Mouse (Mus musculus): ENCODE measurements around the gene Lbr. TPM values are rescaled to one million over a fixed set of nuclear protein-coding genes. Genes with fewer than 3 reads are reported as not detected.
A peak's percentile ranks its signal among the peaks of the same experiment; 100 is the strongest.

The Lbr gene
- total and polyA plus RNA-seq, 2 experiments from 2014 or later, result 20.3 to 22.1 TPM

- Histone ChIP-seq H3K4me2 (ENCODE audit: low read depth, low read length, poor library complexity, severe bottlenecking) (no peak overlapping the region), H3K27ac (ENCODE audit: low read depth, low read length) (no peak overlapping the region), H3K36me3 (ENCODE audit: insufficient read depth, low read length) (no peaks in the 10 kb centered on the region), H3K4me3 (ENCODE audit: low read depth, low read length) (no peak overlapping the region), H3K4me1 (ENCODE audit: insufficient read depth, low read length) (0 out of 2 replicates have a peak, but pooled peaks cover 2% of the 10 kb centered on the region), H3K9ac (replicated peaks; ENCODE audit: low read length, poor library complexity, severe bottlenecking) (no peak overlapping the region), H3K9me3 (ENCODE audit: low read length) (no peaks in the 10 kb centered on the region), H3K27me3 (ENCODE audit: insufficient read depth, low read length) (no peaks in the 10 kb centered on the region)
- ATAC-seq (ENCODE audit: low FRiP score) (no peak), DNase-seq (ENCODE audit: low spot score) (no peak)
- 100% methylated on average over 1 of the region's 1 CpGs for WGBS
- no peak for TF ChIP-seq CTCF (IDR thresholded peaks at IDR 0.05)
Observed at GRCm38 (mm10) chr1:181848210-181848609, 5.4 kb upstream of the Lbr start.

DNA sequence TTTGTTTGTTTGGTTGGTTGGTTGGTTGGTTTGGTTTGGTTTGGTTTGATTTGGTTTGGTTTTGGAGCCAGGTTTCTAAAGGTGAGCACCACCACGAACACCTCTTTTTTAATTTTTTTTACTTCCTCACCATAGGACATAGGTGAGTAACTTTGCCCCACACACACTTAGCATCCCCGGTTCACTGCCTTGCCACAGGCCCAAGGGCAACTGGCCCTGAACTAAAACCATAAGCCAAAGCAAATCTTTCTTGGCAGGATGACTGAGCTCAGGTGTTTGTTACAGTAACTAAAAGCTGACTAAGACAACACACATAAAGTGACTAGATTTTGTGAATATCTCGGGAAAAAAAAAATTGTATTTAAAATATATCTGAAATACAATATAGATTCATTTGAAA is 4.5 kb upstream of the Lbr start:
- 88% methylated on average over 3 of the region's 3 CpGs for WGBS

DNA sequence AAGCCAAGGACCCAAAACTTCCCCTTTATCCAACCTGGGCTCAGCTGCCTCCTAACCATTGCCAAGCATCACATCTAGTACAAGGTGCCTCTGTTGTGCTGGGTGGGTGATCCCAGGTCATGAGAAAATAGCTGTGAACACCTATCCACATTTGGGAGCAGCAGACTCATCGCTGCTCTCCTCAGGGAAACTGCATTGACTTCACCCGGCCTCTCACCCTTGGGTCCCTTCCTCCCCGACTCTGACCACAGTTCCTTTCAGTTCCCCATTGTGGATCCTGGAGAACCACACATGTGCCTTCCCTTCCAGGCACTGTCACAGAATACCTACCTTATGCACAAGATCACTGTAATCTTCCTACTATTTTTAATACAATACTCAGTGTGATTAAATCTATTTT is 2.9 kb upstream of the Lbr start:
- no peak overlapping the region for H3K4me2 ChIP-seq (ENCODE audit: low read depth, low read length, poor library complexity, severe bottlenecking)
- H3K27me3 ChIP-seq (ENCODE audit: insufficient read depth, low read length), result no peaks in the 10 kb centered on the region
- H3K4me1 ChIP-seq (ENCODE audit: insufficient read depth, low read length), result 0 out of 2 replicates have a peak, but pooled peaks cover 4% of the 10 kb centered on the region
- no peaks in the 10 kb centered on the region for H3K9me3 ChIP-seq (ENCODE audit: low read length)
- WGBS, result 93% methylated on average over 3 of the region's 3 CpGs
- no peaks in the 10 kb centered on the region for H3K36me3 ChIP-seq (ENCODE audit: insufficient read depth, low read length)
- no peak overlapping the region for H3K27ac ChIP-seq (ENCODE audit: low read depth, low read length)
- TF ChIP-seq CTCF (IDR thresholded peaks at IDR 0.05), result no peak
- H3K4me3 ChIP-seq (ENCODE audit: low read depth, low read length), result no peak overlapping the region
- DNase-seq (ENCODE audit: low spot score) (no peak), ATAC-seq (ENCODE audit: low FRiP score) (no peak)
- no peak overlapping the region for H3K9ac ChIP-seq (replicated peaks; ENCODE audit: low read length, poor library complexity, severe bottlenecking)

More for the DNA sequence above, 4.5 kb upstream of the Lbr start:
- Histone ChIP-seq H3K4me3 (ENCODE audit: low read depth, low read length) (no peak overlapping the region), H3K36me3 (ENCODE audit: insufficient read depth, low read length) (no peaks in the 10 kb centered on the region), H3K27ac (ENCODE audit: low read depth, low read length) (no peak overlapping the region), H3K4me1 (ENCODE audit: insufficient read depth, low read length) (0 out of 2 replicates have a peak, but pooled peaks cover 4% of the 10 kb centered on the region), H3K9me3 (ENCODE audit: low read length) (no peaks in the 10 kb centered on the region), H3K4me2 (ENCODE audit: low read depth, low read length, poor library complexity, severe bottlenecking) (no peak overlapping the region), H3K9ac (replicated peaks; ENCODE audit: low read length, poor library complexity, severe bottlenecking) (no peak overlapping the region), H3K27me3 (ENCODE audit: insufficient read depth, low read length) (no peaks in the 10 kb centered on the region)
- DNase-seq (ENCODE audit: low spot score), result no peak
- TF ChIP-seq CTCF (IDR thresholded peaks at IDR 0.05), result no peak
- no peak for ATAC-seq (ENCODE audit: low FRiP score)

DNA sequence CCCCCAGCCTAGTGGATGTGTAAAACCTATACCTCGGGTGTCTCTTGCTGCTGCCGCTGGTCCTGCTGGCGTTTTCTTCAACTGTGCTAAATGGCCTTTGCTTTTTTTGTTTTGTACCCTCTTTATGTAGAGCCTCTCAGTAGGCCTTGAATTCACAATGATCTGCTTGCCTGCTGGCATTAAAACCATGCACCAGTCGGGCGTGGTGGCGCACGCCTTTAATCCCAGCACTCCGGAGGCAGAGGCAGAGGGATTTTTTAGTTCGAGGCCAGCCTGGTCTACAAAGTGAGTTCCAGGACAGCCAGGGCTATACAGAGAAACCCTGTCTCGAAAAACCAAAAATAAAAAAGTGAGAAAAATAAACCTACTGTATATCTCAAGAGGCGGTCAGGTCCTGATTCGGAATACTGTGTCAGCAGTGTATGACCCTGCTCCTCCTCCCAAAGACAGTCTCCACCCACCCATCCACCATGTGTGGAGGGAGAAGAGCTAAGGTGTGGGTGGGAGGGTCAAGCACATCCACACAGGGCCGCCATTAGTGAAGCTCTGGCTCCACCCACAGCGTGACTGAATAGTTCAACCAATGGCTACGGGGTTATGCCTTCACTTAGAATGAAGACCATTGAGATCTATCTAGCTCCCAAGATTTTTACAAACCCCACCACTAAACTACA is 2.2 kb upstream of the Lbr start:
- Histone ChIP-seq H3K4me3 (ENCODE audit: low read depth, low read length) (no peak overlapping the region), H3K27ac (ENCODE audit: low read depth, low read length) (no peak overlapping the region), H3K27me3 (ENCODE audit: insufficient read depth, low read length) (no peaks in the 10 kb centered on the region), H3K9me3 (ENCODE audit: low read length) (no peaks in the 10 kb centered on the region), H3K9ac (replicated peaks; ENCODE audit: low read length, poor library complexity, severe bottlenecking) (no peak overlapping the region), H3K4me1 (ENCODE audit: insufficient read depth, low read length) (peaks cover 4% of the 10 kb centered on the region; the same call in 1 of the 2 replicates), H3K36me3 (ENCODE audit: insufficient read depth, low read length) (no peaks in the 10 kb centered on the region), H3K4me2 (ENCODE audit: low read depth, low read length, poor library complexity, severe bottlenecking) (no peak overlapping the region)
- DNase-seq (ENCODE audit: low spot score), result no peak
- WGBS, result 67% methylated on average over 15 of the region's 15 CpGs
- no peak for ATAC-seq (ENCODE audit: low FRiP score)
- no peak for TF ChIP-seq CTCF (IDR thresholded peaks at IDR 0.05)

GRCm38 (mm10) chr1:181841864-181842672 is 778 bp downstream of the Lbr start:
- Histone ChIP-seq H3K9me3 (ENCODE audit: low read length) (no peaks in the 10 kb centered on the region), H3K4me3 (ENCODE audit: low read depth, low read length) (peak overlapping the region; percentile 89), H3K4me2 (ENCODE audit: low read depth, low read length, poor library complexity, severe bottlenecking) (peak overlapping the region; percentile 79), H3K27ac (ENCODE audit: low read depth, low read length) (peak overlapping the region; percentile 86), H3K36me3 (ENCODE audit: insufficient read depth, low read length) (no peaks in the 10 kb centered on the region), H3K27me3 (ENCODE audit: insufficient read depth, low read length) (no peaks in the 10 kb centered on the region), H3K9ac (replicated peaks; ENCODE audit: low read length, poor library complexity, severe bottlenecking) (peak overlapping the region; percentile 74), H3K4me1 (ENCODE audit: insufficient read depth, low read length) (peaks cover 4% of the 10 kb centered on the region; the same call in 1 of the 2 replicates)
- peak; percentile 99 for ATAC-seq (ENCODE audit: low FRiP score)
- peak; percentile 97 for DNase-seq (ENCODE audit: low spot score)
- TF ChIP-seq CTCF (IDR thresholded peaks at IDR 0.05), result peak; percentile 58
- WGBS, result 2% methylated on average over 88 of the region's 113 CpGs

GRCm38 (mm10) chr1:181841396-181841795 is 1.4 kb downstream of the Lbr start:
- Histone ChIP-seq H3K4me2 (ENCODE audit: low read depth, low read length, poor library complexity, severe bottlenecking) (peak overlapping the region; percentile 79), H3K9ac (replicated peaks; ENCODE audit: low read length, poor library complexity, severe bottlenecking) (peak overlapping the region; percentile 74), H3K36me3 (ENCODE audit: insufficient read depth, low read length) (peaks cover under 1% of the 10 kb centered on the region), H3K9me3 (ENCODE audit: low read length) (no peaks in the 10 kb centered on the region), H3K27ac (ENCODE audit: low read depth, low read length) (peak overlapping the region; percentile 86), H3K27me3 (ENCODE audit: insufficient read depth, low read length) (no peaks in the 10 kb centered on the region), H3K4me3 (ENCODE audit: low read depth, low read length) (peak overlapping the region; percentile 89), H3K4me1 (ENCODE audit: insufficient read depth, low read length) (peaks cover 4% of the 10 kb centered on the region; the same call in 1 of the 2 replicates)
- WGBS, result 1% methylated on average over 16 of the region's 16 CpGs
- no peak for TF ChIP-seq CTCF (IDR thresholded peaks at IDR 0.05)
- DNase-seq (ENCODE audit: low spot score) (no peak), ATAC-seq (ENCODE audit: low FRiP score) (peak; percentile 2; the same call in 1 of the 2 replicates)
